Mouse (Mus musculus): ENCODE measurements around the gene Akip1. TPM values are rescaled to one million over a fixed set of nuclear protein-coding genes. Genes with fewer than 3 reads are reported as not detected.

The Akip1 gene
- 30.9 and 37.1 TPM in 2 replicates for polyA plus RNA-seq (2014; fragmentation: Nextera tagmentation; extraction: Ambion mirVana)

DNA sequence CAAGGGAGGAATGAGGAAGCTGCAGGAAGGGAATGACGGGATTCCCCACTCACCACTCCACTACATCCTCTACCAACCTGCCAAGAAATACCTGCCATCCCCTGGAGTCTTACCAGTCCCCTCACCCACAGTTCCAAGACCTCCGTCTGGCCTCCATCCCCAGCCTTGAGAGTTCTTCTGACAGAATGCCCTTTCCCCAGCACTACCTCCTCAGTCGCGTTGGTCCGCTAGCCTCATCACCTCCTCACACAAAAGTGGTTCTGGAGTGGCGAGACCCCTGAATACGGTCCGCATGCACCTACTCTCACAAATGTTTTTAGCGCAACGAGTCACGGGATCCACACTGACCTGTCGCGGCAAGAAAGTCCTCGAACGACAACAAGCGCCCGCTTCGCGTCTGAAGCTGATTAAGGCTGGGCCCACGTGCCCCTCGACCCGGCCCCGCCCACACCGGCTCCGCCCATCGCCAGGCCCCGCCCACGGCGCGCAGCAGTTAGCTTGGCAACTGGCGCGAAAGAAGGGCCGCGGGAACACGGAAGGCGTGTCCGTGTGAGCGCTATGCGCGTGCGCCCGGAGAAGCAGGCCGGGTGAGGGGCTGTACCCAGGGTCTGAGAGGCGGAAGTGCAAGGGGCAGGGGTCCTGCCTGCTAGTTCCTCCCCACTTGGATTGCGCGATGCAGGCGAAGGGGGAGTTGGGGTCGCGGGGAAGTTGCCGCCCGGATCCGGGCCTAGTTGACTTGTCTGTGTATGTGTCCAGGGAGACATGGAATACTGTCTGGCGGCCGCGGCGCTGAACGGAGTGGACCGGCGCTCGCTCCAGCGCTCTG, at the start of gene Akip1, which contains the start of gene St5:
Akip1 (plus strand) TSS at position 501 of the 826 bp plus-strand sequence.
St5 (minus strand) TSS at position 416 of the 826 bp plus-strand sequence.
- Histone ChIP-seq H3K4me2 (ENCODE audit: low read depth, low read length) (peak within 1 kb of the TSS; percentile 55), H3K9me3 (ENCODE audit: control insufficient read depth, low read length) (no peaks in the 10 kb centered on the region), H3K27me3 (replicated peaks; ENCODE audit: control insufficient read depth, insufficient read depth, low read length) (no peaks in the 10 kb centered on the region), H3K9ac (ENCODE audit: low read depth, low read length) (peak within 1 kb of the TSS; percentile 76), H3K4me1 (ENCODE audit: control insufficient read depth, insufficient read depth, low read length) (no peaks in the 10 kb centered on the region; the same call in 1 of the 2 replicates), H3K36me3 (ENCODE audit: control insufficient read depth, insufficient read depth, low read length) (no peaks in the 10 kb centered on the region), H3K27ac (replicated peaks; ENCODE audit: low read depth, low read length) (peak within 1 kb of the TSS; percentile 74; the same call in 1 of the 2 replicates), H3K4me3 (ENCODE audit: low read depth, low read length) (peak within 1 kb of the TSS; percentile 67)
- DNase-seq (ENCODE audit: low spot score) (peak; percentile 97), ATAC-seq (ENCODE audit: low read depth) (peak; percentile 97)
- under 1% methylated on average over 51 of the region's 61 CpGs for WGBS

DNA sequence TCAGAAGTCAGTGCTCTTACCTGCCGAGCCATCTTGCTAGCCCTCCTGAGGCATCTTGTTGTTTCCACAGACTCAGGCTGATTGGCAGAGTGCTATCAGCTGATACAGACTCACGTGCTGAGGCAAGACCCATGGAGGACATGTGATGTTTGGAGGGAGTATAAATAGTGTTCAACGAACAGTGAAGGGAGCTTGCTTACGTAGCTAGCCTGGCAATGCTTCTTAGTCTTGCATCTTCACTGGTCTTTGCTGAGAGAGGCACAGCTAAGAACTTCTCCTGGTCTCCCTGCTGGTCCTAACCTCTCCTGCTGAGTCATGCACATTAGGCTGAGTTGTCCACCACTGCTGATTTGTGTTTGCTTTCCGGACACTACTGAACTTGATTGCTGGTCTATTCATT, 48.6 kb upstream of the Akip1 start:
- no peaks in the 10 kb centered on the region for H3K9me3 ChIP-seq (ENCODE audit: control insufficient read depth, low read length)
- H3K4me3 ChIP-seq (ENCODE audit: low read depth, low read length): no peak overlapping the region
- H3K4me1 ChIP-seq (ENCODE audit: control insufficient read depth, insufficient read depth, low read length): no peaks in the 10 kb centered on the region
- ATAC-seq (ENCODE audit: low read depth) (no peak), DNase-seq (ENCODE audit: low spot score) (no peak)
- WGBS: 82% methylated on average over 5 of the region's 5 CpGs
- no peak overlapping the region for H3K27ac ChIP-seq (replicated peaks; ENCODE audit: low read depth, low read length)
- H3K36me3 ChIP-seq (ENCODE audit: control insufficient read depth, insufficient read depth, low read length): no peaks in the 10 kb centered on the region
- no peaks in the 10 kb centered on the region for H3K27me3 ChIP-seq (replicated peaks; ENCODE audit: control insufficient read depth, insufficient read depth, low read length)
- no peak overlapping the region for H3K4me2 ChIP-seq (ENCODE audit: low read depth, low read length)
- H3K9ac ChIP-seq (ENCODE audit: low read depth, low read length): no peak overlapping the region

DNA sequence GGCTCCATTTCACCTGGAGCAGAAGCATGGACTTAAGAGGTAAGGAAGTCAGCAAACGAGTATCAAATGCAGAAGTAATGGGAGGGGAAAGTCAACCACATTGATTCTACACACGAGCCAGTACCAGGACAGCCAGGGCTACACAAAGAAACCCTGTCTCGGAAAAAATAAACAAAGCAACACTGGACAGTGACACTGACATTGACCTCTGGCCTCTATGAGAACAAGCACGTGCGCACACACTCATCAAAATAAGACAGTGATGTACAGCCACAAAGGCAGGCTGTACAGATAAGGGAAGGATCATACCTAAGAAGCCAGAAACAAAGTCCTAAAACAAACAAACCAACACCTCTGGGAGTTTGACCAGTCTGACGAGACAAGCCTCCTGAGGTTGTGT, 45.6 kb upstream of the Akip1 start:
- DNase-seq (ENCODE audit: low spot score) (no peak), ATAC-seq (ENCODE audit: low read depth) (no peak)

DNA sequence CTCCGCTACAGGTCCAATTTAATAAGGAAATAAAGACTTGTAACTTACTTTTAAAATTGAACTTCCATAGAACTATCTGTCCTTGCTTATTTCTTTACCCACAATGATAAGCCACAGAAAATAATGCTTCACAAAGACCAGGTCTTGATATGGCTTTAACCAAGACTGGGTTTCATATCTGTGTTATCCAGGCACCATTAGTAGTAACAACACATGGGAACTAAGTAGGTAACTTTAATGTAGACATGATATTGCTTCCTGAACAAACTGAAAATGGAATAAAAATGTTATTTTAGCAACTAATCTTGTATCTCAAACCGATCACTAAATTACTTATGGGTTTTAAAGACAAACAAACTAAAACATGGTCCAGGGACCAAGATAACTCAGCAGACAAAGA, 44.2 kb upstream of the Akip1 start:
- Histone ChIP-seq H3K9ac (ENCODE audit: low read depth, low read length) (no peak overlapping the region), H3K36me3 (ENCODE audit: control insufficient read depth, insufficient read depth, low read length) (no peaks in the 10 kb centered on the region), H3K4me3 (ENCODE audit: low read depth, low read length) (no peak overlapping the region), H3K9me3 (ENCODE audit: control insufficient read depth, low read length) (no peaks in the 10 kb centered on the region), H3K27me3 (replicated peaks; ENCODE audit: control insufficient read depth, insufficient read depth, low read length) (no peaks in the 10 kb centered on the region), H3K4me1 (ENCODE audit: control insufficient read depth, insufficient read depth, low read length) (no peaks in the 10 kb centered on the region), H3K4me2 (ENCODE audit: low read depth, low read length) (no peak overlapping the region), H3K27ac (replicated peaks; ENCODE audit: low read depth, low read length) (no peak overlapping the region)
- DNase-seq (ENCODE audit: low spot score) (no peak), ATAC-seq (ENCODE audit: low read depth) (no peak)
- WGBS: 87% methylated on average over 2 of the region's 2 CpGs

More for the DNA sequence above, 45.6 kb upstream of the Akip1 start:
- no peaks in the 10 kb centered on the region for H3K36me3 ChIP-seq (ENCODE audit: control insufficient read depth, insufficient read depth, low read length)
- H3K4me1 ChIP-seq (ENCODE audit: control insufficient read depth, insufficient read depth, low read length): no peaks in the 10 kb centered on the region
- H3K27ac ChIP-seq (replicated peaks; ENCODE audit: low read depth, low read length): no peak overlapping the region
- H3K4me3 ChIP-seq (ENCODE audit: low read depth, low read length): no peak overlapping the region
- no peaks in the 10 kb centered on the region for H3K27me3 ChIP-seq (replicated peaks; ENCODE audit: control insufficient read depth, insufficient read depth, low read length)
- no peak overlapping the region for H3K4me2 ChIP-seq (ENCODE audit: low read depth, low read length)
- H3K9ac ChIP-seq (ENCODE audit: low read depth, low read length): no peak overlapping the region
- no peaks in the 10 kb centered on the region for H3K9me3 ChIP-seq (ENCODE audit: control insufficient read depth, low read length)
- 40% methylated on average over 6 of the region's 6 CpGs for WGBS

DNA sequence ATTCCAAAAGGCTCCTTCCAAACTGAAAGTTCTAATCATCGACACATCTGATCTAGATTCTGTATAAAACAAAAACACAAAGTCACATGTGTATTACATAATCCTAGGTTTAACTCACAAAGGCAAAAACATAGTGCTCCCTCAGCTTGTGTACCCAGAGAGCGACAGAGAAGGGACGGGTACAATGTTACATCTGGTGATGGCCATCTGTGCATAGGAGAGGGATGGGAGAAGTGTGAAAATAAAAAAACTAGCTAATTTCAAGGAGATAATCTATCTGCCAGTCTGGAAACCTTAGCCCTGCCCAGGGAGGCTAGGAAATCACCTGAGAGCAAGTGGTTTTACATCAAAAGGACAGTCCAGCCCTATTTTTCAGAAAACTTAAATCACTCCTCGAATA, 40.9 kb upstream of the Akip1 start:
- DNase-seq (ENCODE audit: low spot score): no peak
- no peak for ATAC-seq (ENCODE audit: low read depth)
- Histone ChIP-seq H3K27me3 (replicated peaks; ENCODE audit: control insufficient read depth, insufficient read depth, low read length) (no peaks in the 10 kb centered on the region), H3K36me3 (ENCODE audit: control insufficient read depth, insufficient read depth, low read length) (no peaks in the 10 kb centered on the region), H3K9ac (ENCODE audit: low read depth, low read length) (no peak overlapping the region), H3K9me3 (ENCODE audit: control insufficient read depth, low read length) (no peaks in the 10 kb centered on the region), H3K4me3 (ENCODE audit: low read depth, low read length) (no peak overlapping the region), H3K27ac (replicated peaks; ENCODE audit: low read depth, low read length) (no peak overlapping the region), H3K4me2 (ENCODE audit: low read depth, low read length) (no peak overlapping the region), H3K4me1 (ENCODE audit: control insufficient read depth, insufficient read depth, low read length) (no peaks in the 10 kb centered on the region)
- 61% methylated on average over 4 of the region's 4 CpGs for WGBS

DNA sequence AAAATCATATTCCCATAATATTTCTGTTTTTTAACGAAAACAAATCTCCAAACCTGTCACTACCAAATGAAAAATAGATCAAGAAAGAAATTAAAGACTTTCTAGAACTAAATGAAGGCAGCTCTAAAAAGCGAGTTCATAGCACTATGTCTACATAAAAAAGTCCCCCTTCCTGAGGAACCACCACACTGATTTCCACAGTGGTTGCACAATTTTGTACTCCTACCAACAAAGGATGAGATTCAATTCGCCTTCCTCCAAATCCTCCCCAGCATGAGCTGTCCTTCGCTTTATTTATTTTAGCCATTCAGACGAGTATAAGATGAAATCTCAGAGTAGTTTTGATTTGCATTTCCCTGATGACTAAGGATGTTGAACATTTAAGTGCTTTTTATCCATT, 36.8 kb upstream of the Akip1 start:
- Histone ChIP-seq H3K4me3 (ENCODE audit: low read depth, low read length) (no peak overlapping the region), H3K36me3 (ENCODE audit: control insufficient read depth, insufficient read depth, low read length) (no peaks in the 10 kb centered on the region), H3K27me3 (replicated peaks; ENCODE audit: control insufficient read depth, insufficient read depth, low read length) (no peaks in the 10 kb centered on the region), H3K9me3 (ENCODE audit: control insufficient read depth, low read length) (no peaks in the 10 kb centered on the region), H3K27ac (replicated peaks; ENCODE audit: low read depth, low read length) (no peak overlapping the region), H3K9ac (ENCODE audit: low read depth, low read length) (no peak overlapping the region), H3K4me1 (ENCODE audit: control insufficient read depth, insufficient read depth, low read length) (peaks cover 23% of the 10 kb centered on the region), H3K4me2 (ENCODE audit: low read depth, low read length) (no peak overlapping the region)
- no peak for ATAC-seq (ENCODE audit: low read depth)
- DNase-seq (ENCODE audit: low spot score): no peak
- 77% methylated on average over 5 of the region's 5 CpGs for WGBS

DNA sequence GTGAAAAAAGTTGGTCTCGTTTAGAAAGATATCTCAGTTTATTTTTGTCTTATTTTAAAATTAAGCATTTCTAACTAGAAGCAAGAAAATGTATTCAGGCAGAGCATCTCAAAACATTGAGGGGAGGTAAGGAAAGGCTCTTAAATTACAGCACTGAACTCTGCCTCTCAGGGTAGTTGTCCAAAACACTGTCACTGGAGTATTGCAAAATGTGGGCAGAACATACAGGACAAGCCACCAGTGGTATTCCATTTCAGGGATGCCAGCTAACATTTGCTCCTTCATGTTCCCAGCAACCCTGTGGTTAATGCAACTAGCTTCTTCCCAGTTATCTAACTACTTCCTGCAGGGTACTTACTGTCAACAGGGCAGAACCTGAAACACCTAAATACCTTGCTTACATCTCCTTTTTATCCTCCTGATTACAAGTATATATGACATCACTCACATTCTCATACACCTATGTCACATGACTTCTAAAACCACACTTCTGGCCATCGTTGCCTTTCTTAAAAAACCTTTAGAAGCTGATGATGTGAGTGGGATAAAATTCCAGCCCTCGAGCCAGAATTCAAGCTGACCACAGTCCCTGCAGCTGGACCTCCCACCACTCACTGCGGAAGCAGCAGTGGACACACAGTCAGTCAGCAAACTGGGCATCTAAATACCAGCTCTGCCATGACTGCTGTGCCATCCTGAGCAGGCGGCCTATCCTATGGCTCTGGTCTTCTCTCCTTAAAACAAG, 33.9 kb upstream of the Akip1 start:
- Histone ChIP-seq H3K4me1 (ENCODE audit: control insufficient read depth, insufficient read depth, low read length) (peaks cover 37% of the 10 kb centered on the region), H3K4me3 (ENCODE audit: low read depth, low read length) (peak overlapping the region; percentile 71; the same call in 1 of the 2 replicates), H3K9ac (ENCODE audit: low read depth, low read length) (no peak overlapping the region), H3K27me3 (replicated peaks; ENCODE audit: control insufficient read depth, insufficient read depth, low read length) (no peaks in the 10 kb centered on the region), H3K4me2 (ENCODE audit: low read depth, low read length) (peak overlapping the region; percentile 74), H3K27ac (replicated peaks; ENCODE audit: low read depth, low read length) (no peak overlapping the region), H3K9me3 (ENCODE audit: control insufficient read depth, low read length) (no peaks in the 10 kb centered on the region), H3K36me3 (ENCODE audit: control insufficient read depth, insufficient read depth, low read length) (no peaks in the 10 kb centered on the region)
- 60% methylated on average over 5 of the region's 5 CpGs for WGBS
- no peak for DNase-seq (ENCODE audit: low spot score)
- no peak for ATAC-seq (ENCODE audit: low read depth)

DNA sequence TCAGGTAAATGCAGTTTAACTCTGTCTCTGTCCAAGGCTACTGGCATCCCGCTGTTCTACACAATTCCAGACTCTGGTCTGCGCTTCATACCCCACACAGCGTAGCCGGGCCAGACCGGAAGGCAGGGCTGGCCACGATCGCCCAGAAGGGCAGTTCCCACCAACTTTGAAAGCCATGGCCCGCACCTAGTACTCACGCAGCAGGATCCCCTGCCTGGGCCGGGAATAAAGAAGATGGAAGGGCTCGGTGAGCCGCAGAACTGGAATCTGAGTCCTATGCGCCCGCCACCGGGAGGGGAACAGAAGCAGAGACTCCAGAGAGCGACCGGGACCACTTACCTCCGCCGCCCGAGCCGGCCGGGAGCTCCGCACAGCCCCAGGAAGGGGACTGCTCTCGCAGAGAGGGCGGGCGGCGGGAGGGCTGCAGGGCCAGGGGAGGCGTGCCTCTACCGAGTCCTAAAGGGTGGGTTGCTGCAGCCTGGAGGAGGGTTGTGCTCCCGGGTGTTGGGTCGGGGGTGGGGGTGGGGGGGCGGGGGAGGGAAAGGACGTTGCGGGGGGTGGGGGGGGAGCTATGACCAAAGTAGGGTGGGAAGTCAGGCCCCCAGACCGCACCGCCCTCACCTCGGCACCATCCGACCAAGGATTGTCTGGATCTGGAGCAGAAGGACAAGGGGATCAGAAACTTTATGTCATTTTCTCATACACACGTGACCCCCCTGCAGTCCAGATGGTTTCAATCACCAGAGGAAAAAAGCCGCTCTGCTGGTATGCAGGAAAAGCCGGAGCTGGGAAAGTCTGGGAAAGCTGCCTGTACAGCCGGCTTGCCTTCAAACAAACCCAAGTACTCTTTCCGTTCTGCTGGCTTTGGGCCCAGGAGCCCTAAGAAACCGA, 31.7 kb upstream of the Akip1 start:
- H3K27ac ChIP-seq (replicated peaks; ENCODE audit: low read depth, low read length): peak overlapping the region; percentile 98
- H3K4me1 ChIP-seq (ENCODE audit: control insufficient read depth, insufficient read depth, low read length): peaks cover 46% of the 10 kb centered on the region
- ATAC-seq (ENCODE audit: low read depth) (peak; percentile 95), DNase-seq (ENCODE audit: low spot score) (peak; percentile 98)
- 2% methylated on average over 30 of the region's 44 CpGs for WGBS
- peak overlapping the region; percentile 74 for H3K4me2 ChIP-seq (ENCODE audit: low read depth, low read length)
- H3K4me3 ChIP-seq (ENCODE audit: low read depth, low read length): peak overlapping the region; percentile 71
- H3K36me3 ChIP-seq (ENCODE audit: control insufficient read depth, insufficient read depth, low read length): no peaks in the 10 kb centered on the region
- H3K9ac ChIP-seq (ENCODE audit: low read depth, low read length): peak overlapping the region; percentile 88
- H3K9me3 ChIP-seq (ENCODE audit: control insufficient read depth, low read length): no peaks in the 10 kb centered on the region
- no peaks in the 10 kb centered on the region for H3K27me3 ChIP-seq (replicated peaks; ENCODE audit: control insufficient read depth, insufficient read depth, low read length)
